Mouse (Mus musculus): ENCODE measurements around the gene R3hdm4. TPM values are rescaled to one million over a fixed set of nuclear protein-coding genes. Genes with fewer than 3 reads are reported as not detected.
A peak's percentile ranks its signal among the peaks of the same experiment; 100 is the strongest.
"Not testable (repeated sequence)": the region's sequence is repeated elsewhere in the genome, so short reads cannot be mapped to it uniquely, and the experiment has no call there.

The R3hdm4 gene
- total RNA-seq, 2 experiments from 2014 or later = 349 to 368 TPM

- intact Hi-C loops (cut with DNase I) = no loop called here
- peak; percentile 47 to 62 for DNase-seq (ENCODE audit: low spot score in 2 of 2)
Observed at GRCm38 (mm10) chr10:79909092-79909922, 11.7 kb downstream of the R3hdm4 start.

DNA sequence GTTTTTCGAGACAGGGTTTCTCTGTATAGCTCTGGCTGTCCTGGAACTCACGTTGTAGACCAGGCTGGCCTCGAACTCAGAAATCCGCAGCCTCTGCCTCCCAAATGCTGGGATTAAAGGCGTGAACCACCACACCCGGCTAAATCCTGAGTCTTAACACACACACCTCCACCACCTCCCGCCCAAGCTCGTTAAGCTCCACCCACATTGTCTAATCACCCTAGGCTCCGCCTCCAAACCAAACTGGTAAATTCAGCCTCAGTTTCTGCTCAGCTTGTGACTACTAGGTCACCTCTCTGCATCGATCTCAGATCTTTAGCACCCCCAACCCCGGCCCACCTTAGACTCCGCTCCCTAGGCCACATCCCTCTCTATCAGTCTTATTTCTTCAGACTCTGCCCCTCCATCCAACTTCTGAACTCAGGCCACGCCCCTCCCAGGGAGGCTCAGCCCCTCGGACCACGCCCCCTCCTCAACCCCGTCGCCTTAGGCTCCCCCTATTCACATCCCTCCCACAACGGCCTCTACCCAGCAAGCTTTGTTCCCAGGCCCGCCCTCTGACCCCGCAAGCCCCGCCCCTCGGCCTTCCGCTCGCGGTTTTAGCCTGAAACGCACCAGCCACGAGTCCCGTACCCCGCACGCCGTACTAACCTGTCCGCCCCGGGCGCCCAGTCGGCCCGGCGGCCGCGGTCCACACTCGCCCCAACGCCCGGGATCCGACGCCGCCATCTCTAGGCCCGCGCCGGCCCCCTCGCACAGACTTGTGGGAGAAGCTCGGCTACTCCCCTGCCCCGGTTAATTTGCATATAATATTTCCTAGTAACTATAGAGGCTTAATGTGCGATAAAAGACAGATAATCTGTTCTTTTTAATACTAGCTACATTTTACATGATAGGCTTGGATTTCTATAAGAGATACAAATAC lies 12.6 kb downstream of the R3hdm4 start, which contains the start of gene Med16:
Gene Med16, minus strand, starts transcription at position 757 of the 925 bp plus-strand sequence.
- intact Hi-C loops (cut with DNase I) = no loop called here

GRCm38 (mm10) chr10:79907415-79907814 lies 13.6 kb downstream of the R3hdm4 start:
- DNase-seq (ENCODE audit: low spot score in 2 of 2) = no peak
- intact Hi-C loops (cut with DNase I) = no loop called here

More for the DNA sequence above, 12.6 kb downstream of the R3hdm4 start, which contains the start of gene Med16:
- peak; percentile 96 for DNase-seq (ENCODE audit: low spot score in 2 of 2)

DNA sequence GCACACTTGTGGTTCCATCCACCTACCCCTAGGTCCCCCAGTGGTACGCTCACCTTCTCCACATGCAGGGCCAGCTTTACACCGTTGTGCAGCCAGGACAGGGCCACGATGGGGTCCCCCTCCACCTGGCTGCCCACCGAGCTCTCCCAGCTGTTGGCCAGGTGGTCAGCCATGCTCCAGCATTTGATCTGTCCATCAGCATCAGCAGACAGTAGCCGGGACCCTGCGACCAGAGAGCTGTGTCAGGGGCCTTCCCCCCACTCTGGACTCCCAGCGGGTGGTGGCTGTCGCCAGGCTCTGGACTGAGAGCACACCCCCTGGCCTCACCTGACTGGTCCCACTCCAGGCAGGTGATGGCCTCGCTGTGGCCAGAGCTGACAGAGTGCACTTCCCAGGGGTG lies 14.3 kb downstream of the R3hdm4 start:
- intact Hi-C loops (cut with DNase I) = no loop called here
- DNase-seq (ENCODE audit: low spot score in 2 of 2) = no peak

- peak; percentile 83 to 86 for DNase-seq (ENCODE audit: low spot score in 2 of 2)
- intact Hi-C loops (cut with DNase I) = no loop called here
Observed at GRCm38 (mm10) chr10:79900951-79901410, 20.0 kb downstream of the R3hdm4 start.

DNA sequence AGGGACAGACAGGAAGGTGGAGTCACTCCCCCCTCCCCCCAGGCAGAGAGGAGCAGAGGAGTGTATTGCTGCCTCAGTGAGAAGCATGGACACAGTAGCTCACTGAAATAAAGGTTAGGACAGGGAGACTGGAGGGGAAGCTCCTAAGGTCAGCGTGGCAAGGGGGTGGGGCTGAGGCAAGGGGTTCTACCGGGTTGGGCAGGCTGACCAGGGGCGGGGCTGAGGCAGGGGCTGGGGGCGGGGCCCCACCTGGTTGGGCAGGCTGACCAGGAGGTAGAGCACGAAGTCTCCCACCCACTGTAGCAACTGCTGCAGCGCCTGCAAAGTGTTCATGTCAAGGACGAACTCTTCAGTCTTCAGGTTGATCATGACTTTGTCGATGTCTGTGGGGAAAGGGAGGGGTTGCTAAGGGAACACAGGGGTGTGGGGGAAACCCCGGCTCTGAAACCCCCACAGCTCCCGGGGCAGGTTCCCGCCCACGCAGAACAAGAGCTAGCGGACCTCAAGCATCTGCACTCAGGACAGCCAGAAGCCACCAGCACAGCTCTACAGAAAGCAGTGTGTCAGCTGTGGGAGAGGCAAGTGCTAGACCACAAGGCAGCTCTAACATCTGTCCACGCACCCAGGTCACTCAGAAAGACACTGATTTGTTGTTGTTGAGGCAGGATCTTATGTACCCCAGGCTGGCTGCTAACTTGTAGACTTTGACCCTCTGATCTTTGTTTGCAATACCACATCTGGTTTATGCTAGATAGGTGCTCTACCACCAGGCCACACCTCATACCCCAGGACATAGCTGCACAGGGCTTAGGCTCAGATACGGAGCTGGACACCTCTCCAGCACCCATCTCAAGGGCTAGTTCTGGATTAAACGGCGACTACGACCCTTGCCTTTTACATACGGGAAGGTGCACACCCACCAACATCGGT lies 23.4 kb downstream of the R3hdm4 start:
- intact Hi-C loops (cut with DNase I) = no loop called here
- DNase-seq (ENCODE audit: low spot score in 2 of 2) = no peak

GRCm38 (mm10) chr10:79896814-79897213 lies 24.2 kb downstream of the R3hdm4 start:
- intact Hi-C loops (cut with DNase I) = no loop called here
- DNase-seq (ENCODE audit: low spot score in 2 of 2) = no peak

DNA sequence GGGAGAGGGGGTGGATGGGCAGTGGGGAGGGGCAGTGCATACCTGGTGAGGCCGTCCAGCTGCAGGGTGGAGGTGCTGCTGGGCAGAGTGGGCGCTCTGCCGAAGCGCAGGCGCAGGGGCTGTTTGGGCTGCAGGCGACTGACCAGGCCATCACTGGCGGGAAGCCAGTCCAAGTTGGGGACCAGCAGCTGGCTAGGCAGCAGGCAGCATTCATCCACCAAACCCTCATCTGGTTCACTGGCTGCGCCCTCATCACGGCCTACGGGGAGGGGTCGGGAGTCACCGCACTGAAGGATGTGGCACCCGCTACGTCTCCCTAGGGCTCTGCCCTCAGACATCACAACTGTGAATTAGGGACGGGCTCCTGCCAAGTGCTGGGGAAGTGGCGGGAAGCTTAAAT lies 24.7 kb downstream of the R3hdm4 start:
- no peak for DNase-seq (ENCODE audit: low spot score in 2 of 2)
- intact Hi-C loops (cut with DNase I) = no loop called here

DNA sequence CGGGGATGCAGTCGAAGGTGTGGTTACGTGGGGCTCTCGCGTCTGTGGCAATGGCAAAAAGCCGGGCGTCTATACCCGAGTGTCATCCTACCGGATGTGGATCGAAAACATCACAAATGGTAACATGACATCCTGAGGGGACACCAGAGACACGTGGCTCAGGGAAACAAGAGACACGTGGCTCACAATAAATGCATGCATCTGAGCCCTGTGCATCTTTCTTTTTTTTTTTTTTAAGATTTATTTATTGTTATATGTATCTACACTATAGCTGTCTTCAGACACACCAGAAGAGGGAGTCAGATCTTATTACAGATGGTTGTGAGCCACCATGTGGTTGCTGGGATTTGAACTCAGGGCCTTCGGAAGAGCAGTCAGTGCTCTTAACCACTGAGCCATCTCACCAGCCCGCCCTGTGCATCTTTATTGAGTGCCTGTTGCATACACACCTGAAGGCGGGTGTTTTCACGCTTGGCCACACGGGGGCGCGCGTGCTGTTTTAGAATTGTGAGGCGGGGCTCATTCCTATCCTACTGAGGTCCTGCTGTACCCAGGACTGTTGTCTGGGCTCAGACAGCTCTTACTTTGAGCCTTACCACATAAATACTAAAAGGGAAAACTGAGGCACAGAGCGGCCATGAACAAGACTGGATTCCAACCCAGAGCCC lies 28.4 kb downstream of the R3hdm4 start:
- intact Hi-C loops (cut with DNase I) = loop anchor here (2.0 kb wide), 1 partner anchor 32 kb away; no protein-coding TSS in a partner anchor

DNA sequence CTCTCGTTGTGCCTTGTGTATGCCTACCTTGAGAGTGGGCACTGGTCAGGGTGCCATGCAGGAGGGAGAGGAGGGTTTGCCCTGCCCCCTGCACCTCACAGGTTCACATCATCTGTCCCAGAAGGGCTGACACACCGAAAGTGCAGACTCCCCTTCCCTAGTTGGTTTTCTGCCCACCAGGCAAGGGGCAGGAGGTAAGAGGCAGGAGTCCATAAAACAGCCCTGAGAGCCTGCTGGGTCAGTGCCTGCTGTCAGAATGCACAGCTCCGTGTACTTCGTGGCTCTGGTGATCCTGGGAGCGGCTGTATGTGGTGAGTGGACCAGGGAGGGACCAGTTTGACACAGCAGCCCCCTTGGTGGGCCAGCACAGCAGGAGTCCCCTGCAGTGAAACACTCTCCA lies 30.3 kb downstream of the R3hdm4 start, which contains the start of gene Cfd:
Gene Cfd, plus strand, starts transcription at position 184 of the 400 bp plus-strand sequence.
- intact Hi-C loops (cut with DNase I) = loop anchor here (2.0 kb wide), 1 partner anchor 62 kb away; no protein-coding TSS in a partner anchor
- no peak for DNase-seq (ENCODE audit: low spot score in 2 of 2)

More for the DNA sequence above, 28.4 kb downstream of the R3hdm4 start:
- DNase-seq (ENCODE audit: low spot score in 2 of 2) = peak; percentile 64 to 73

DNA sequence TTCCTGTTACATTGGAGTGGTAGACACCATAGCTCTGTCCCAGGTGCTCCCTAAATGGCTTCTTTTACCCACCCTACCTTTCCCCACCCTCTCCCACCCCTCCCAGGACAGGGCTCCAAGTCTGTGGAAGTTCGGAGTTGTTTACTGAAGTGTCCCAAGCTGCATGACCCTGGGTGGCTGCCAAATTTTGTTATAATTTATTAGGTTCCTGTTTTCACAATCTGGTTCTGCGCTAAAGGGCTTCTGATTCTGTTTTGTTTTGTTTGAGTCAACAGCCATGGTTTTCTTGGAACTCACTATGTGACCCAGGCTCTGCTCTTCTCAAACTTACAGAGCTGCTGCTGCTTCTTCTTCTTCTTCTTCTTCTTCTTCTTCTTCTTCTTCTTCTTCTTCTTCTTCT lies 31.6 kb downstream of the R3hdm4 start:
- no peak for DNase-seq (ENCODE audit: low spot score in 2 of 2)
- intact Hi-C loops (cut with DNase I) = no loop called here

GRCm38 (mm10) chr10:79886611-79887010 lies 34.4 kb downstream of the R3hdm4 start:
- no peak for DNase-seq (ENCODE audit: low spot score in 2 of 2)
- intact Hi-C loops (cut with DNase I) = no loop called here

- no peak for DNase-seq (ENCODE audit: low spot score in 2 of 2)
- intact Hi-C loops (cut with DNase I) = no loop called here
Observed at GRCm38 (mm10) chr10:79886054-79886453, 35.0 kb downstream of the R3hdm4 start, which contains the start of gene Elane. TSS of gene Elane (plus strand) at chr10:79886247.

GRCm38 (mm10) chr10:79884938-79885337 lies 36.1 kb downstream of the R3hdm4 start:
- intact Hi-C loops (cut with DNase I) = loop anchor here (5.0 kb wide), 2 partner anchors 37 to 53 kb away; partner anchors contain the start of gene R3hdm4
- not testable (repeated sequence) for DNase-seq (ENCODE audit: low spot score in 2 of 2)

GRCm38 (mm10) chr10:79884446-79884845 lies 36.6 kb downstream of the R3hdm4 start:
- intact Hi-C loops (cut with DNase I) = loop anchor here (5.0 kb wide), 2 partner anchors 38 to 52 kb away; partner anchors contain the start of gene R3hdm4
- DNase-seq (ENCODE audit: low spot score in 2 of 2) = no peak

GRCm38 (mm10) chr10:79883297-79884084 lies 37.5 kb downstream of the R3hdm4 start:
- peak; percentile 68 to 76 for DNase-seq (ENCODE audit: low spot score in 2 of 2)
- intact Hi-C loops (cut with DNase I) = loop anchor here (5.0 kb wide), 2 partner anchors 39 to 51 kb away; partner anchors contain the start of gene R3hdm4

DNA sequence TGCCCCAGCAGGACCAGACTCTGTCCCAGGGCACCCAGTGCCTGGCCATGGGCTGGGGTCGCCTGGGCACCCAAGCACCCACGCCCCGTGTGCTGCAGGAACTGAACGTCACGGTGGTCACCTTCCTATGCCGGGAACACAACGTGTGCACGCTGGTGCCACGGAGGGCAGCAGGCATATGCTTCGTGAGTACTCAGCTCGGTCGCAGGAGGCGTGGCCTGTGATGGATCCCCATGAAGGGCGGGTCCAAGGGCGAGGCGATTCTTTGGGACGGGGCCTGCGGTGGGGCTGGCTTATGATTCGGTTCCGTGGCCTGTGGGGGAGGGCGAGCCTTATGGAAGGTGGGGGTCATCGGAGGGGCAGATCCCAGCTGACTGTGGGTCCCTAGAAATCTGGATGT lies 39.0 kb downstream of the R3hdm4 start:
- DNase-seq (ENCODE audit: low spot score in 2 of 2) = no peak
- intact Hi-C loops (cut with DNase I) = loop anchor here (5.0 kb wide), 2 partner anchors 40 to 50 kb away; partner anchors contain the start of gene R3hdm4

Measured in left cerebral cortex, postnatal 36 days (tissue).